In the genomic region with DNA sequence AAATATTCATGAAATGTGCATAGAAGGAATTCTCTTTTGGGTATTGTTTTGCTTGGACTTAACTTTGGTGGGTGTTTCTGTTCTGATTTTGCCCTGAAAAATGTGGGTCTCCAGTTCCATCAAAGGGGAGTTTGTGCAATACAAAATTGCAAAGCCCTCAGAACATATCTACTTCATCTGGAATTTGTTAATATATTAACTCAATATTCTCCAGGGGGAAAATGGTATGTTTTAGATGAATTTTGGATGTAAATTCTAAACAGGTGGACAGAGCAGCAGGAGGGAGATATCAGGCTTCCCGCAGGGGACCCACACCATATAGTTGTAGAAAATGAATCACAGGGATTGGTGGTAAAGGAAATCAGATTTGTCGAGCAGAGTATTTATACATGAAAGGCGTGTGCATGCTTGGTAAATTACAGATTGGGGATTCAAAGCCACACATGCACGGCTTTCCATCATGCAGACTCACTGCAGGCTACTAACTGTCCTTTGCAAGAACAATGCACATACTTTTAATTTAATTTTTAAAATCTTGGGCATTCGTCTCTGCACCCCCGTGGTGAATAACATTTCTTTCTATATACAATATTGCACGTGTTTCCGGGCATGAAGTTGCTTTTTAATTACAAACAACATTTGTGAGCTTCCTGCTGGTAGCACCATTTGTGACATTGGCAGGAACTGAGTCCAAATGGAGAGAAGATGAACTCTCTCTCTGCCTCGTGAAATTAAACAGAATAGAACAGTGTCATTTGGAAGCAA, we compare ENCODE assay signal across 14 mouse cellular contexts.
DNase-seq lines count a peak whose midpoint lies in the region; ATAC-seq and TF ChIP-seq lines count a peak whose summit lies in the region.
"Had no signal": no experiment of that assay in that cellular context is flagged by ENCODE, and none has a peak within 500 bp of the region (broad histone marks: within the 10 kb centered on the region; RNA-seq: fewer than 3 reads in every experiment).

No protein-coding gene starts in this region.

- no peak overlapping the region for H3K4me2 ChIP-seq in hindbrain, embryonic 14.5 days (replicated peaks)
- H3K4me2 ChIP-seq in hindbrain, embryonic 12.5 days (replicated peaks), result no peak overlapping the region
- no peak overlapping the region for H3K4me2 ChIP-seq in embryonic facial prominence, embryonic 11.5 days (ENCODE audit: low read depth, low read length)
- H3K4me2 ChIP-seq in liver, embryonic 12.5 days, result no peak overlapping the region
- H3K4me2 ChIP-seq: heart, embryonic 12.5 days; midbrain, embryonic 11.5 days; neural tube, embryonic 12.5 days had no signal

- H3K36me3 ChIP-seq in hindbrain, embryonic 14.5 days (replicated peaks; ENCODE audit: control insufficient read depth, insufficient read depth), result no peaks in the 10 kb centered on the region
- H3K36me3 ChIP-seq in hindbrain, embryonic 12.5 days, result no peaks in the 10 kb centered on the region
- no peaks in the 10 kb centered on the region for H3K36me3 ChIP-seq in embryonic facial prominence, embryonic 11.5 days (replicated peaks; ENCODE audit: control insufficient read depth, insufficient read depth, low read depth, low read length)
- H3K36me3 ChIP-seq in liver, embryonic 12.5 days, result no peaks in the 10 kb centered on the region
- H3K36me3 ChIP-seq: heart, embryonic 12.5 days; neural tube, embryonic 12.5 days had no signal

- no peaks in the 10 kb centered on the region for H3K27me3 ChIP-seq in hindbrain, embryonic 14.5 days (ENCODE audit: control insufficient read depth, insufficient read depth, low read length)
- H3K27me3 ChIP-seq in hindbrain, embryonic 12.5 days, result no peaks in the 10 kb centered on the region
- H3K27me3 ChIP-seq in Patski, result no peaks in the 10 kb centered on the region
- no peaks in the 10 kb centered on the region for H3K27me3 ChIP-seq in embryonic facial prominence, embryonic 11.5 days (ENCODE audit: control insufficient read depth, insufficient read depth, low read length)
- H3K27me3 ChIP-seq in liver, embryonic 12.5 days (replicated peaks), result no peaks in the 10 kb centered on the region
- H3K27me3 ChIP-seq: heart, embryonic 12.5 days; neural tube, embryonic 12.5 days had no signal

- no peak overlapping the region for H3K4me3 ChIP-seq in hindbrain, embryonic 14.5 days (replicated peaks; ENCODE audit: low read length)
- H3K4me3 ChIP-seq in hindbrain, embryonic 12.5 days, result no peak overlapping the region
- no peak overlapping the region for H3K4me3 ChIP-seq in embryonic facial prominence, embryonic 11.5 days (ENCODE audit: low read depth, low read length)
- no peak overlapping the region for H3K4me3 ChIP-seq in liver, embryonic 12.5 days
- H3K4me3 ChIP-seq: heart, embryonic 12.5 days; neural tube, embryonic 12.5 days had no signal

- POLR2A ChIA-PET in Patski (lab: Charles Lee), result no interaction called here

- DNase-seq in hindbrain, embryonic 14.5 days (ENCODE audit: low spot score), result no peak
- peak; percentile 17 for DNase-seq in Patski (ENCODE audit: low read depth, low spot score)
- DNase-seq in cerebellum, adult 11-12 months, result peak; percentile 59
- peak; percentile 72 for DNase-seq in embryonic facial prominence, embryonic 11.5 days (ENCODE audit: low spot score)
- DNase-seq in adrenal gland, adult 8-10 months, result no peak
- no peak for DNase-seq in urinary bladder, postnatal 14 days (ENCODE audit: low spot score)
- DNase-seq: kidney, adult 2 months had no signal

- in situ Hi-C loops in Patski (cut with MboI; ENCODE audit: low pct_unique_long_range_greater_than_20kb), result no loop called here

- CTCF ChIA-PET in Patski (lab: Charles Lee), result interaction anchor here (1.6 to 2.5 kb wide), 2 partner anchors 16 to 20 kb away, joined by 4 to 7 read pairs; no protein-coding TSS in a partner anchor

- TF ChIP-seq CTCF in Patski (IDR thresholded peaks at IDR 0.05), result no peak

- H3K9me3 ChIP-seq in hindbrain, embryonic 14.5 days (ENCODE audit: control insufficient read depth, low read length), result no peaks in the 10 kb centered on the region
- H3K9me3 ChIP-seq in hindbrain, embryonic 12.5 days (replicated peaks), result no peaks in the 10 kb centered on the region
- H3K9me3 ChIP-seq in embryonic facial prominence, embryonic 11.5 days (replicated peaks; ENCODE audit: control insufficient read depth, low read length), result no peaks in the 10 kb centered on the region
- no peaks in the 10 kb centered on the region for H3K9me3 ChIP-seq in liver, embryonic 12.5 days (replicated peaks)
- H3K9me3 ChIP-seq: heart, embryonic 12.5 days; neural tube, embryonic 12.5 days had no signal

- WGBS in hindbrain, embryonic 14.5 days, result 64% methylated on average over 9 of the region's 9 CpGs
- WGBS in hindbrain, embryonic 12.5 days, result 66% methylated on average over 9 of the region's 9 CpGs
- 41% methylated on average over 9 of the region's 9 CpGs for WGBS in embryonic facial prominence, embryonic 11.5 days
- 64% methylated on average over 9 of the region's 9 CpGs for WGBS in liver, embryonic 12.5 days (ENCODE audit: insufficient replicate concordance)

- 0 out of 2 replicates have a peak, but pooled peaks have one; percentile 40 for ATAC-seq in hindbrain, embryonic 14.5 days (ENCODE audit: low FRiP score)
- ATAC-seq in hindbrain, embryonic 12.5 days (ENCODE audit: low FRiP score), result no peak
- peak; percentile 64 for ATAC-seq in Patski
- ATAC-seq in embryonic facial prominence, embryonic 11.5 days (replicated peaks; ENCODE audit: insufficient number of reproducible peaks, low FRiP score, low TSS enrichment, low read depth), result peak; percentile 66; the same call in 1 of the 2 replicates
- ATAC-seq in liver, embryonic 12.5 days, result no peak
- ATAC-seq: lung, postnatal 0 days had no signal

- H3K4me1 ChIP-seq in hindbrain, embryonic 14.5 days (replicated peaks; ENCODE audit: control insufficient read depth, insufficient read depth, low read length), result peaks cover 13% of the 10 kb centered on the region; the same call in 1 of the 2 replicates
- peaks cover 6% of the 10 kb centered on the region; the same call in 1 of the 2 replicates for H3K4me1 ChIP-seq in hindbrain, embryonic 12.5 days
- no peaks in the 10 kb centered on the region for H3K4me1 ChIP-seq in embryonic facial prominence, embryonic 11.5 days (ENCODE audit: control insufficient read depth, insufficient read depth, low read length)
- H3K4me1 ChIP-seq in liver, embryonic 12.5 days, result no peaks in the 10 kb centered on the region
- H3K4me1 ChIP-seq: neural tube, embryonic 12.5 days had no signal

- H3K27ac ChIP-seq in hindbrain, embryonic 14.5 days, result no peak overlapping the region
- H3K27ac ChIP-seq in hindbrain, embryonic 12.5 days, result no peak overlapping the region
- no peak overlapping the region for H3K27ac ChIP-seq in embryonic facial prominence, embryonic 11.5 days (replicated peaks; ENCODE audit: low read depth, low read length)
- H3K27ac ChIP-seq in liver, embryonic 12.5 days, result no peak overlapping the region
- H3K27ac ChIP-seq: neural tube, embryonic 12.5 days; stomach, postnatal 0 days had no signal

- H3K9ac ChIP-seq in hindbrain, embryonic 14.5 days, result no peak overlapping the region
- H3K9ac ChIP-seq in hindbrain, embryonic 12.5 days, result no peak overlapping the region
- no peak overlapping the region for H3K9ac ChIP-seq in embryonic facial prominence, embryonic 11.5 days (replicated peaks; ENCODE audit: low read length)
- no peak overlapping the region for H3K9ac ChIP-seq in liver, embryonic 12.5 days
- H3K9ac ChIP-seq: heart, embryonic 12.5 days; neural tube, embryonic 12.5 days had no signal

Comparison
In these comparisons a context has a peak if more than half of its experiments do, and no peak if none do; other contexts are left out.
1. ATAC-seq: peak in hindbrain, embryonic 14.5 days (single experiment), Patski (single experiment) and embryonic facial prominence, embryonic 11.5 days (single experiment); none in hindbrain, embryonic 12.5 days (single experiment) and liver, embryonic 12.5 days (single experiment).
2. DNase-seq: peak in Patski (single experiment), cerebellum, adult 11-12 months (single experiment) and embryonic facial prominence, embryonic 11.5 days (single experiment); none in hindbrain, embryonic 14.5 days (single experiment), adrenal gland, adult 8-10 months (single experiment) and urinary bladder, postnatal 14 days (single experiment).